Mouse (Mus musculus): ENCODE measurements at regions not wholly inside any gene's neighbourhood (a gene's known extent, or its start where the extent isn't known, plus 50 kb on each side); places are given as distances from the start of the nearest gene placed in this dataset.

- ATAC-seq (ENCODE audit: low FRiP score): no peak
- H3K4me2 ChIP-seq (replicated peaks): no peak overlapping the region
- WGBS: 68% methylated on average over 1 of the region's 1 CpGs
Measured at GRCm38 (mm10) chr19:25863312-25863711, 191.1 kb downstream of the Dmrt2 start.

GRCm38 (mm10) chr19:25906721-25907120, 234.5 kb downstream of the Dmrt2 start:
- DNase-seq (ENCODE audit: low spot score): no peak
- ATAC-seq (ENCODE audit: low FRiP score): no peak
- Histone ChIP-seq H3K4me2 (replicated peaks) (no peak overlapping the region), H3K9ac (no peak overlapping the region), H3K9me3 (ENCODE audit: control insufficient read depth, low read length) (no peaks in the 10 kb centered on the region), H3K4me3 (replicated peaks; ENCODE audit: low read length) (no peak overlapping the region), H3K4me1 (replicated peaks; ENCODE audit: control insufficient read depth, insufficient read depth, low read length) (no peaks in the 10 kb centered on the region), H3K36me3 (replicated peaks; ENCODE audit: control insufficient read depth, insufficient read depth) (no peaks in the 10 kb centered on the region), H3K27me3 (ENCODE audit: control insufficient read depth, insufficient read depth, low read length) (no peaks in the 10 kb centered on the region), H3K27ac (no peak overlapping the region)
- WGBS: 94% methylated on average over 4 of the region's 4 CpGs

More at GRCm38 (mm10) chr19:25863312-25863711, 191.1 kb downstream of the Dmrt2 start:
- H3K27me3 ChIP-seq (ENCODE audit: control insufficient read depth, insufficient read depth, low read length): no peaks in the 10 kb centered on the region
- no peak for DNase-seq (ENCODE audit: low spot score)
- no peaks in the 10 kb centered on the region for H3K36me3 ChIP-seq (replicated peaks; ENCODE audit: control insufficient read depth, insufficient read depth)
- no peaks in the 10 kb centered on the region for H3K9me3 ChIP-seq (ENCODE audit: control insufficient read depth, low read length)
- no peaks in the 10 kb centered on the region for H3K4me1 ChIP-seq (replicated peaks; ENCODE audit: control insufficient read depth, insufficient read depth, low read length)
- H3K9ac ChIP-seq: no peak overlapping the region
- H3K27ac ChIP-seq: no peak overlapping the region
- H3K4me3 ChIP-seq (replicated peaks; ENCODE audit: low read length): no peak overlapping the region

GRCm38 (mm10) chr19:25922052-25922451, 249.8 kb downstream of the Dmrt2 start:
- H3K9me3 ChIP-seq (ENCODE audit: control insufficient read depth, low read length): no peaks in the 10 kb centered on the region
- H3K27ac ChIP-seq: no peak overlapping the region
- H3K27me3 ChIP-seq (ENCODE audit: control insufficient read depth, insufficient read depth, low read length): no peaks in the 10 kb centered on the region
- DNase-seq (ENCODE audit: low spot score) (no peak), ATAC-seq (ENCODE audit: low FRiP score) (no peak)
- H3K36me3 ChIP-seq (replicated peaks; ENCODE audit: control insufficient read depth, insufficient read depth): no peaks in the 10 kb centered on the region
- no peaks in the 10 kb centered on the region for H3K4me1 ChIP-seq (replicated peaks; ENCODE audit: control insufficient read depth, insufficient read depth, low read length)
- no peak overlapping the region for H3K4me2 ChIP-seq (replicated peaks)
- no peak overlapping the region for H3K9ac ChIP-seq
- no peak overlapping the region for H3K4me3 ChIP-seq (replicated peaks; ENCODE audit: low read length)

GRCm38 (mm10) chr19:25922806-25923205, 250.6 kb downstream of the Dmrt2 start:
- ATAC-seq (ENCODE audit: low FRiP score) (no peak), DNase-seq (ENCODE audit: low spot score) (no peak)
- Histone ChIP-seq H3K9me3 (ENCODE audit: control insufficient read depth, low read length) (no peaks in the 10 kb centered on the region), H3K27ac (no peak overlapping the region), H3K9ac (no peak overlapping the region), H3K36me3 (replicated peaks; ENCODE audit: control insufficient read depth, insufficient read depth) (no peaks in the 10 kb centered on the region), H3K27me3 (ENCODE audit: control insufficient read depth, insufficient read depth, low read length) (no peaks in the 10 kb centered on the region), H3K4me3 (replicated peaks; ENCODE audit: low read length) (no peak overlapping the region), H3K4me1 (replicated peaks; ENCODE audit: control insufficient read depth, insufficient read depth, low read length) (no peaks in the 10 kb centered on the region), H3K4me2 (replicated peaks) (no peak overlapping the region)
- 86% methylated on average over 1 of the region's 1 CpGs for WGBS

- DNase-seq (ENCODE audit: low spot score) (no peak), ATAC-seq (ENCODE audit: low FRiP score) (peak; percentile 37; the same call in 1 of the 2 replicates)
- Histone ChIP-seq H3K27me3 (ENCODE audit: control insufficient read depth, insufficient read depth, low read length) (no peaks in the 10 kb centered on the region), H3K4me3 (replicated peaks; ENCODE audit: low read length) (no peak overlapping the region), H3K9ac (no peak overlapping the region), H3K4me2 (replicated peaks) (no peak overlapping the region), H3K9me3 (ENCODE audit: control insufficient read depth, low read length) (no peaks in the 10 kb centered on the region), H3K4me1 (replicated peaks; ENCODE audit: control insufficient read depth, insufficient read depth, low read length) (no peaks in the 10 kb centered on the region), H3K27ac (no peak overlapping the region), H3K36me3 (replicated peaks; ENCODE audit: control insufficient read depth, insufficient read depth) (no peaks in the 10 kb centered on the region)
- WGBS: 36% methylated on average over 10 of the region's 10 CpGs
Measured at GRCm38 (mm10) chr19:25923727-25924384, 251.6 kb downstream of the Dmrt2 start.

- no peak overlapping the region for H3K4me3 ChIP-seq (replicated peaks; ENCODE audit: low read length)
- no peak overlapping the region for H3K9ac ChIP-seq
- no peaks in the 10 kb centered on the region for H3K4me1 ChIP-seq (replicated peaks; ENCODE audit: control insufficient read depth, insufficient read depth, low read length)
- DNase-seq (ENCODE audit: low spot score) (no peak), ATAC-seq (ENCODE audit: low FRiP score) (no peak)
- no peak overlapping the region for H3K27ac ChIP-seq
- no peaks in the 10 kb centered on the region for H3K9me3 ChIP-seq (ENCODE audit: control insufficient read depth, low read length)
- H3K36me3 ChIP-seq (replicated peaks; ENCODE audit: control insufficient read depth, insufficient read depth): no peaks in the 10 kb centered on the region
- 37% methylated on average over 5 of the region's 5 CpGs for WGBS
- no peaks in the 10 kb centered on the region for H3K27me3 ChIP-seq (ENCODE audit: control insufficient read depth, insufficient read depth, low read length)
- no peak overlapping the region for H3K4me2 ChIP-seq (replicated peaks)
Measured at GRCm38 (mm10) chr19:25924385-25924769, 252.2 kb downstream of the Dmrt2 start.

- ATAC-seq (ENCODE audit: low FRiP score) (no peak), DNase-seq (ENCODE audit: low spot score) (no peak)
- no peaks in the 10 kb centered on the region for H3K9me3 ChIP-seq (ENCODE audit: control insufficient read depth, low read length)
- H3K4me1 ChIP-seq (replicated peaks; ENCODE audit: control insufficient read depth, insufficient read depth, low read length): no peaks in the 10 kb centered on the region
- 70% methylated on average over 9 of the region's 9 CpGs for WGBS
- no peaks in the 10 kb centered on the region for H3K27me3 ChIP-seq (ENCODE audit: control insufficient read depth, insufficient read depth, low read length)
- H3K9ac ChIP-seq: no peak overlapping the region
- H3K4me3 ChIP-seq (replicated peaks; ENCODE audit: low read length): no peak overlapping the region
- no peak overlapping the region for H3K4me2 ChIP-seq (replicated peaks)
- H3K27ac ChIP-seq: no peak overlapping the region
- no peaks in the 10 kb centered on the region for H3K36me3 ChIP-seq (replicated peaks; ENCODE audit: control insufficient read depth, insufficient read depth)
Measured at GRCm38 (mm10) chr19:25927220-25927619, 255.0 kb downstream of the Dmrt2 start.

GRCm38 (mm10) chr19:25937343-25937742, 265.1 kb downstream of the Dmrt2 start:
- no peak overlapping the region for H3K27ac ChIP-seq
- H3K4me2 ChIP-seq (replicated peaks): no peak overlapping the region
- ATAC-seq (ENCODE audit: low FRiP score): no peak
- H3K36me3 ChIP-seq (replicated peaks; ENCODE audit: control insufficient read depth, insufficient read depth): no peaks in the 10 kb centered on the region
- no peaks in the 10 kb centered on the region for H3K9me3 ChIP-seq (ENCODE audit: control insufficient read depth, low read length)
- 72% methylated on average over 9 of the region's 9 CpGs for WGBS
- no peak overlapping the region for H3K9ac ChIP-seq
- H3K27me3 ChIP-seq (ENCODE audit: control insufficient read depth, insufficient read depth, low read length): no peaks in the 10 kb centered on the region
- H3K4me3 ChIP-seq (replicated peaks; ENCODE audit: low read length): no peak overlapping the region
- no peaks in the 10 kb centered on the region for H3K4me1 ChIP-seq (replicated peaks; ENCODE audit: control insufficient read depth, insufficient read depth, low read length)
- DNase-seq (ENCODE audit: low spot score): no peak

- Histone ChIP-seq H3K27me3 (ENCODE audit: control insufficient read depth, insufficient read depth, low read length) (no peaks in the 10 kb centered on the region), H3K4me3 (replicated peaks; ENCODE audit: low read length) (no peak overlapping the region), H3K9me3 (ENCODE audit: control insufficient read depth, low read length) (no peaks in the 10 kb centered on the region), H3K36me3 (replicated peaks; ENCODE audit: control insufficient read depth, insufficient read depth) (no peaks in the 10 kb centered on the region), H3K4me1 (replicated peaks; ENCODE audit: control insufficient read depth, insufficient read depth, low read length) (no peaks in the 10 kb centered on the region), H3K27ac (no peak overlapping the region), H3K4me2 (replicated peaks) (no peak overlapping the region), H3K9ac (no peak overlapping the region)
- ATAC-seq (ENCODE audit: low FRiP score): no peak
- no peak for DNase-seq (ENCODE audit: low spot score)
- WGBS: 74% methylated on average over 5 of the region's 5 CpGs
Measured at GRCm38 (mm10) chr19:25971210-25971609, 299.0 kb downstream of the Dmrt2 start.

GRCm38 (mm10) chr19:25975202-25975601, 303.0 kb downstream of the Dmrt2 start:
- no peak overlapping the region for H3K27ac ChIP-seq
- ATAC-seq (ENCODE audit: low FRiP score) (no peak), DNase-seq (ENCODE audit: low spot score) (no peak)
- H3K9ac ChIP-seq: no peak overlapping the region
- no peaks in the 10 kb centered on the region for H3K4me1 ChIP-seq (replicated peaks; ENCODE audit: control insufficient read depth, insufficient read depth, low read length)
- H3K27me3 ChIP-seq (ENCODE audit: control insufficient read depth, insufficient read depth, low read length): no peaks in the 10 kb centered on the region
- H3K4me3 ChIP-seq (replicated peaks; ENCODE audit: low read length): no peak overlapping the region
- no peak overlapping the region for H3K4me2 ChIP-seq (replicated peaks)
- H3K9me3 ChIP-seq (ENCODE audit: control insufficient read depth, low read length): no peaks in the 10 kb centered on the region
- H3K36me3 ChIP-seq (replicated peaks; ENCODE audit: control insufficient read depth, insufficient read depth): no peaks in the 10 kb centered on the region

Data from hindbrain, embryonic 14.5 days (tissue).